Mouse (Mus musculus) limb, embryonic 10.5 days (tissue): ENCODE measurements around the gene Dnajc5. TPM values are rescaled to one million over a fixed set of nuclear protein-coding genes. Genes with fewer than 3 reads are reported as not detected.

Source experiments
- DNase-seq: peaks from one replicate; pipeline ENCODE4 v3.0.0-alpha.2; 2017; ENCODE audit warnings: low spot score
- H3K27ac ChIP-seq: fragments of 300-500 bp; sonication (generic); 2 replicates; pipeline ENCODE4 v1.5.1; 2016; ENCODE audit warnings: mild to moderate bottlenecking
- H3K27me3 ChIP-seq: fragments of 300-500 bp; sonication (generic); 2 replicates; pipeline ENCODE4 v1.6.1; 2016; ENCODE audit warnings: low read depth, mild to moderate bottlenecking; ENCODE audit not compliant: poor library complexity, severe bottlenecking
- H3K36me3 ChIP-seq: fragments of 300-500 bp; sonication (generic); 2 replicates; pipeline ENCODE4 v1.6.1; 2016; ENCODE audit warnings: mild to moderate bottlenecking, moderate library complexity
- H3K4me1 ChIP-seq: fragments of 300-500 bp; sonication (generic); 2 replicates; pipeline ENCODE4 v1.6.1; 2016
- H3K4me3 ChIP-seq: fragments of 300-500 bp; sonication (generic); 2 replicates; pipeline ENCODE4 v1.5.1; 2016; ENCODE audit warnings: mild to moderate bottlenecking, moderate library complexity
- H3K9me3 ChIP-seq: fragments of 300-500 bp; sonication (generic); replicated peaks from 2 replicates; pipeline ENCODE4 v1.6.1; 2016; ENCODE audit warnings: mild to moderate bottlenecking
- WGBS: fragments of 180-500 bp; shearing (Covaris S2); methylation state at CpG from one replicate; pipeline ENCODE4 v1.1.7; 2016; 5-methylcytosine and 5-hydroxymethylcytosine counted together
- microRNA-seq: library from miRNA; unstranded; fragments of <30 nt; microRNA quantifications from one replicate; pipeline ENCODE4, GENCODE M21; 2017
- polyA plus RNA-seq: library from polyadenylated mRNA; unstranded; fragments of >200 nt; fragmentation: Nextera tagmentation; extraction: Ambion mirVana; gene quantifications from 2 replicates; pipeline ENCODE4 v1.2.1, GENCODE M21; 2016

Gene Dnajc5
- polyA plus RNA-seq, 1 experiment from 2014 or later, result 97.6 TPM

- WGBS, result 72% methylated on average over 6 of the region's 6 CpGs
- peak overlapping the region; percentile 92 for H3K27ac ChIP-seq
These were observed 80.0 kb downstream of the Dnajc5 start for GRCm38 (mm10) chr2:181600226-181600758.

GRCm38 (mm10) chr2:181600828-181601750 lies 80.8 kb downstream of the Dnajc5 start:
- H3K27ac ChIP-seq, result peak overlapping the region; percentile 92
- H3K27me3 ChIP-seq, result peaks cover 41% of the 10 kb centered on the region
- WGBS, result 2% methylated on average over 57 of the region's 57 CpGs

More at GRCm38 (mm10) chr2:181600226-181600758, 80.0 kb downstream of the Dnajc5 start:
- Histone ChIP-seq H3K4me3 (peak overlapping the region; percentile 96), H3K4me1 (peaks cover 29% of the 10 kb centered on the region), H3K27me3 (peaks cover 42% of the 10 kb centered on the region), H3K36me3 (no peaks in the 10 kb centered on the region), H3K9me3 (no peaks in the 10 kb centered on the region)
- DNase-seq, result no peak

GRCm38 (mm10) chr2:181601751-181602145 lies 81.5 kb downstream of the Dnajc5 start:
- 31% methylated on average over 10 of the region's 10 CpGs for WGBS

More at GRCm38 (mm10) chr2:181600828-181601750, 80.8 kb downstream of the Dnajc5 start:
- Histone ChIP-seq H3K36me3 (peaks cover 6% of the 10 kb centered on the region; the same call in 1 of the 2 replicates), H3K9me3 (no peaks in the 10 kb centered on the region), H3K4me3 (peak overlapping the region; percentile 96), H3K4me1 (peaks cover 29% of the 10 kb centered on the region)
- peak; percentile 98 for DNase-seq

GRCm38 (mm10) chr2:181602367-181602766 lies 82.1 kb downstream of the Dnajc5 start:
- Histone ChIP-seq H3K27me3 (peaks cover 28% of the 10 kb centered on the region), H3K36me3 (peaks cover 7% of the 10 kb centered on the region; the same call in 1 of the 2 replicates), H3K4me3 (peak overlapping the region; percentile 96; the same call in 1 of the 2 replicates), H3K27ac (no peak overlapping the region), H3K9me3 (no peaks in the 10 kb centered on the region), H3K4me1 (peaks cover 29% of the 10 kb centered on the region)
- no peak for DNase-seq
- WGBS, result 86% methylated on average over 4 of the region's 4 CpGs

More at GRCm38 (mm10) chr2:181601751-181602145, 81.5 kb downstream of the Dnajc5 start:
- H3K27ac ChIP-seq, result peak overlapping the region; percentile 92
- H3K27me3 ChIP-seq, result peaks cover 34% of the 10 kb centered on the region
- peaks cover 29% of the 10 kb centered on the region for H3K4me1 ChIP-seq
- peaks cover 6% of the 10 kb centered on the region; the same call in 1 of the 2 replicates for H3K36me3 ChIP-seq
- H3K9me3 ChIP-seq, result no peaks in the 10 kb centered on the region
- DNase-seq, result no peak
- peak overlapping the region; percentile 96 for H3K4me3 ChIP-seq

Small RNA genes within 50 kb of the gene (microRNA-seq; reads per million reads assigned to microRNA genes)
- gene Mir7006, result 0.88 reads per million

Other genes with a start within 250 kb of the Dnajc5 start
- gene Gmeb2, start 232.4 kb upstream of the Dnajc5 start, polyA plus RNA-seq, result 20.3 and 23.0 TPM in 2 replicates
- gene Stmn3, start 206.0 kb upstream of the Dnajc5 start, polyA plus RNA-seq, result 0.21 and 0.41 TPM in 2 replicates
- gene Rtel1, start 200.7 kb upstream of the Dnajc5 start, polyA plus RNA-seq, result 79.8 and 80.8 TPM in 2 replicates
- 43.8 and 54.0 TPM in 2 replicates for gene Zgpat, start 155.6 kb upstream of the Dnajc5 start, polyA plus RNA-seq
- 79.7 and 80.9 TPM in 2 replicates for gene Arfrp1, start 155.1 kb upstream of the Dnajc5 start, polyA plus RNA-seq
- gene Lime1, start 140.4 kb upstream of the Dnajc5 start, polyA plus RNA-seq, result 26.1 and 30.6 TPM in 2 replicates
- 17.5 and 17.7 TPM in 2 replicates for gene Zbtb46, start 61.1 kb upstream of the Dnajc5 start, polyA plus RNA-seq
- 0.08 and 0.21 TPM in 2 replicates for gene Abhd16b, start 27.3 kb upstream of the Dnajc5 start, polyA plus RNA-seq
- gene Tpd52l2, start 23.3 kb upstream of the Dnajc5 start, polyA plus RNA-seq, result 176 and 185 TPM in 2 replicates
- 36.6 and 44.1 TPM in 2 replicates for gene Uckl1, start 64.4 kb downstream of the Dnajc5 start, polyA plus RNA-seq
- gene Prpf6, start 71.4 kb downstream of the Dnajc5 start, polyA plus RNA-seq, result 79.4 and 80.5 TPM in 2 replicates
- gene Zfp512b, start 72.3 kb downstream of the Dnajc5 start, polyA plus RNA-seq, result 37.5 and 57.7 TPM in 2 replicates
- gene Samd10, start 78.7 kb downstream of the Dnajc5 start, polyA plus RNA-seq, result 12.0 and 17.2 TPM in 2 replicates
- 0.39 TPM in 1 of 2 replicates, not detected in the other for gene Gm29797, start 136.5 kb downstream of the Dnajc5 start, polyA plus RNA-seq
- 25.9 and 27.9 TPM in 2 replicates for gene Sox18, start 151.2 kb downstream of the Dnajc5 start, polyA plus RNA-seq
- 16.5 and 25.8 TPM in 2 replicates for gene Tcea2, start 159.8 kb downstream of the Dnajc5 start, polyA plus RNA-seq
- 94.3 and 96.4 TPM in 2 replicates for gene Rgs19, start 173.5 kb downstream of the Dnajc5 start, polyA plus RNA-seq
- gene Lkaaear1, start 178.0 kb downstream of the Dnajc5 start, polyA plus RNA-seq, result not detected in 2 replicates
- 0.33 and 0.65 TPM in 2 replicates for gene Oprl1, start 194.5 kb downstream of the Dnajc5 start, polyA plus RNA-seq
- gene Myt1, start 242.8 kb downstream of the Dnajc5 start, polyA plus RNA-seq, result 0.18 TPM in 1 of 2 replicates, not detected in the other